Mouse (Mus musculus) liver, embryonic 14.5 days (tissue): ENCODE results near the gene Rgs9.

ENCODE experiments used
- CTCF ChIP-seq: IDR thresholded peaks from 2 replicates; pipeline ENCODE4 v1.5.1; 2016; ENCODE audit warnings: antibody characterized with exemption, low read depth, control low read depth
- EP300 ChIP-seq: IDR thresholded peaks from 2 replicates; pipeline ENCODE4 v1.6.1; 2016; ENCODE audit warnings: antibody characterized with exemption, low read depth

GRCm38 (mm10) chr11:109329331-109329730 lies 31.4 kb upstream of the Rgs9 start:
- TF ChIP-seq CTCF (no peak), EP300 (no peak)
